Mouse (Mus musculus) mature B cell (primary cell): ENCODE measurements around the gene Tmem169.

Source experiments
- in situ Hi-C: fragments of 300-500 bp; cut with MboI; formaldehyde crosslinking; loops from 2 replicates; pipeline ENCODE4 v1.14.3; 2019

Gene Tmem169

GRCm38 (mm10) chr1:72284539-72284938 lies 370 bp downstream of the Tmem169 start:
- in situ Hi-C loops = no loop called here

- in situ Hi-C loops = no loop called here
Measured at GRCm38 (mm10) chr1:72286904-72287303, 2.7 kb downstream of the Tmem169 start.

GRCm38 (mm10) chr1:72287893-72288292 lies 3.7 kb downstream of the Tmem169 start:
- in situ Hi-C loops = no loop called here

DNA sequence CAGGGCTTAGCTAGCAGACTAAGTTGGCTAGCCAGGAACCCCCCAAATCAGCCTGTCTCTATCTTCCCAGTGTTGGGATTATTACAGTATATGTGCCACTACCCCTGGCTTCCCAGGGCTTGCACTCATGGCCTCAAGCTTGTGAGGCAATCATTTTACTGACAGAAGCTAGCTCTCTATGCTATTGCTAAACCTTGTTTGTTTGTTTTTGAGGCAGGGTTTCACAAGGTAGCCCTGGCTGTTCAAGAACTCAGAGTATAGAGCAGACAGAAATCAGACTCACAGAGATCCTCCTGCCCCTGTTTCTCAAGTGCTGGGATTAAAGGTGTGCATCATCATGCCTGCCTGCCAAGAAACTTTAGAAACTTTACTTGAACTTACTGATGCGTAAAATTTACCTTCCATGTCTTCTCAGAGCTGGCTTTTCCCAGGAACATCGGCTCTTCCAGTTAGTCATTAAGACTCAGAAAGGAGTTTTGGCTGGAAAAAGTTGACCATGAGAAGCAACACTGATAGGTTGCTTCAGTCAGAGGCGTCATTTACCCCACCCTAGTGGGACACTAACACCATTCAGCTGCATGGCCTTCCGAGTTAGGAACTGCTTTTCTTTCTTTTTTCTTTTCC lies 4.5 kb downstream of the Tmem169 start:
- in situ Hi-C loops = no loop called here

DNA sequence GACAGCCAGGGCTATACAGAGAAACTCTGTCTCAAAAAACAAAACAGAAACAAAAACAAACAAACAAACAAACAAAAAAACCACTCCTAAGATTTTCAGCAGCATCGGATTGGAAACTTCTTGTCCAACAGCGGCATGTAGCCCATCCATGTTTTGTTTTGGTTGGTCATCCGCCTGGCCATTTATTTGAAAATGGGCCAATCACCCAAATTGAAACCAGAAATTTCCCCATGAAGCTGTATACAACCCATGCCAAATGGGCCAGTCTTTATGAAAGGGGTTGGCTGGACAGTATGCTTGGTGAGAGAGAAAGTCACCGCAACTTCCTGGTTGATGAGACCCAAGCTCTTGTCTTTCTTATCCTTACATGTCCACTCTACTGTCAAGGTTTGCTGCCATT lies 6.7 kb downstream of the Tmem169 start:
- in situ Hi-C loops = no loop called here

- in situ Hi-C loops = no loop called here
Measured at GRCm38 (mm10) chr1:72291421-72291820, 7.3 kb downstream of the Tmem169 start.

GRCm38 (mm10) chr1:72291925-72292324 lies 7.8 kb downstream of the Tmem169 start:
- in situ Hi-C loops = no loop called here

- in situ Hi-C loops = no loop called here
Measured at GRCm38 (mm10) chr1:72293869-72294663, 9.9 kb downstream of the Tmem169 start.

GRCm38 (mm10) chr1:72295746-72296145 lies 11.6 kb downstream of the Tmem169 start:
- in situ Hi-C loops = no loop called here

GRCm38 (mm10) chr1:72301845-72302244 lies 17.7 kb downstream of the Tmem169 start:
- in situ Hi-C loops = no loop called here

DNA sequence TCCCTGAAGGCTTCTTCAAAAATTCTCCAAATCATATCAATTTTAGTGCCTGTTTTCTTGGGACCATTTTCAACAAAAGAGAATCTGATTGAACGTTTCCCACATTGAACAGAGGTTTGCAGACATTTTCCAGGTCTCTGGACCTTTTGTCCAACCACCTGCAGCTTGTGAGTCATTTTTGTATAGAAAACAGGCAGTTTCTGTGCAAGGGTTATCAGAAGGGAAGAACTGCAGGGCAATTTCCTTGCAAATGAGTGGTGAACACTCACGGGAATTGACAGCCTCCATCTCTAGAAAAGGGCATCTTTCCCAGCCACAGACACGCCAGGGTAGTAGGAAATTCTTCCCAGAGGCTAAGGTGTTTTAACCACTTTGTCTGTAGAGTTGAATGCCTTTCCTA lies 22.1 kb downstream of the Tmem169 start:
- in situ Hi-C loops = no loop called here

DNA sequence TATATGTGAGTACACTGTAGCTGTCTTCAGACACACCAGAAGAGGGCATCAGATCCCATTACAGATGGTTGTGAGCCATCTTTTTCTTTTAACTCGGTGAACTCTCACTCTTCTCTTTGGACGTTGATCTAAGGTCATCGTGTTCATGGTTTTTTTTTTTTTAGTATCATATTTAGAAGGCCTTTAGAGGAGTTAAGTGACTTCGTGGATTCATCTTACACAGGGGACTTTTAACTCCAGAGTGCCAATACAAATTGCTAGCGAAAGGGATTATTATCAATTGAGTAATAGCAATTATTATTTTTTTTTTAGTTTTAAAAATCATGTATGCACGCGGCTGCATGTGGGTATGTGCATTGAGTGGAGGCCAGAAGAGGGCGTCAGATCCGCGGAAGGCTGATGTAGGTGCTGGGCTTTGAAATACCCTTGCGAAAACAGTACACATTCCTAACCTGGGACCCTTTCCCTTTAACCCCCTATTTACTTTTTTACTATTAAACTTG lies 22.6 kb downstream of the Tmem169 start:
- in situ Hi-C loops = no loop called here

GRCm38 (mm10) chr1:72307317-72307798 lies 23.2 kb downstream of the Tmem169 start, which contains the start of gene Xrcc5:
Xrcc5 (plus strand) TSS chr1:72307421.
- in situ Hi-C loops = no loop called here

DNA sequence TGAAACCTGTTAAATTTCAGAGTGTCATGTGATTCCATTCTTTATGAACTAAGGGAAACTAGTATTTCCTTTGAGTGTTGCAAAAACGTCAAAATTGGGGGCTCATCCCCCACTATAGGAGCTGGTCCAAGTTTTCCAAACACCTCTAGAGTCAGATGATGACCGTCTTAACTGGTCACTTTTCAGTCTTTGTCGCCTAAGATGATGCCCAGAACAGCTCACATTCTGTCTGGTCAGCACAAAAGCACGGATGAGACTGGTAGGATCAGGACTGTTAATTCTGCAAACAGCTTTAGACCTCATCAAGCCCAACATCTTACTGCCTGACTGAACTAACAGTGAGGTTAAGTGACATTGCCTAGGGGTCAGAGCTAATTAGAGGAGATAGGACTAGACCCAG lies 24.8 kb downstream of the Tmem169 start:
- in situ Hi-C loops = no loop called here

DNA sequence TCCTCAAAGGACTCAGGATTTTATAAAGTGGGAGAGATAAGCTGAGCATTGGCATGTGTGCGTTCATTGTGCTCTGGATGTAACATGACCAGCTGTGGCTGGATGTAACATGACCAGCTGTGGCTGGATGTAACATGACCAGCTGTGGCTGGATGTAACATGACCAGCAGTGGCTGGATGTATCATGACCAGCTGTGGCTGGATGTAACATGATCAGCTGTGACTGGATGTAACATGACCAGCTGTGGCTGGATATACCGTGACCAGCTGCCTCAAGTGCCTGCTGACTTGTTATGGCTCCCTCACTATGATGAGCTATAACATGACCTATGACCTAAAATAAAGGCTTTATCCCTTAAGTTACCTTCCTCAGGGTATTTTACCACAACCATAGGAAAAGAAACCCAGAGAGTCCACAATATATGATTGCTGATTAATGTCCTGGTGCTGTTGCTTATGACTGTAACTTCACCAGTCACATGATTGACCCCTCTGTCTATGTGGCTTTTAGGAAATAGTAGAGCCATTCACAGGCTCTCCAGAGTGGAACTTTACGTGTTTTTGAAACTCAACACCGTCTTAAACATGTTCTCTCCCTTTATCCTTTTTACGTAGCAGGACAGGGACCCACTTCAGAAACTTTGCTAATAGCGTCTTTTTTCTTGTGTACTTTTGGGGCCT lies 25.7 kb downstream of the Tmem169 start:
- in situ Hi-C loops = no loop called here

DNA sequence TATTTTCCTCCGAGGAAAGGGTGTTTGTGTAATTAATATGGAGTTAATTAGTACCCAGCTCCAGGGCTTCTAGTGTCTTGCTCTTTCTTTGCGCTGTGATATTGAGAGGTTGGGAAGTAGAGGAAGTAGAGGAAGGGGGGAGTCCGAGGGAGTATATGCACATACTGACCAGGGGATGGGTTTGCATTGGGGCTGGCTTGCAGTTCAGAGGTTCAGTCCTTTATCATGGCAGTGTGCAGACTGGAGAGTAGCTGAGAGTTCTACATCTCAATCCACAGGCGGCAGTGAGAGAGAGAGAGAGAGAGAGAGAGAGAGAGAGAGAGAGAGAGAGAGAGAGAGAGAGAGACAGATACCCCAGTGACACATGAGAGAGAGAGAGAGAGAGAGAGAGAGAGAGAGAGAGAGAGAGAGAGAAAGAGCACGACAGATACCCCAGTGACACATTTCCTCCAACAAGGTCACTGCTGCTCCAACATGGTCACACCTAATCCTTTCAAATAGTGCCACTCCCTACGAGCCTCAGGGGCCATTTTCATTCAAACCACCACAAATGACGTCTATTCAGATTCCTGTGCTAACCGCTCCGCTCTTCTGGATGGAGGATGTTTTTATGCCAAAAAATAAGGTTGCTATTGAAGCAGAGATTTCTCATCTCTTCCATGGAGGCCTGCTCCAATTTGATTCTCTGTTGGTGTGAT lies 28.7 kb downstream of the Tmem169 start:
- in situ Hi-C loops = no loop called here

- in situ Hi-C loops = no loop called here
Measured at GRCm38 (mm10) chr1:72313399-72314039, 29.4 kb downstream of the Tmem169 start.

DNA sequence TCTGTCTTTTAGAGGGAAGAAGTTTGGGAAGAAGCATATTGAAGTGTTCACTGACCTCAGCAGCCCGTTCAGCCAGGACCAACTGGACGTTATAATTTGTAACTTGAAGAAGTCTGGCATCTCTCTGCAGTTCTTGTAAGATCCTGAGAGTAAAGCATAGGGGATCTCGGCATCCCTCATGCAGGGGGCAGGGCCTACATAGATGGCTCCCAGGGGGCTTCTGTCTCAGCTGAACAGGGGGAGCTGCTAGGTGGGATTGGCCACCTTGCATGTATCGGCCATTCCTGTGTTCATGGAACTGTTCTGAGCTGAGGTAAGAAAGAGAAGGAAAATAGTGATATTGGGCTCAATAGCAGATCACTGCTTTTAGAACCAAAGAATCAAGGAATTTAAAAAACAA lies 31.3 kb downstream of the Tmem169 start:
- in situ Hi-C loops = no loop called here

- in situ Hi-C loops = no loop called here
Measured at GRCm38 (mm10) chr1:72316409-72316808, 32.2 kb downstream of the Tmem169 start.

- in situ Hi-C loops = no loop called here
Measured at GRCm38 (mm10) chr1:72316901-72317300, 32.7 kb downstream of the Tmem169 start.

GRCm38 (mm10) chr1:72320759-72321158 lies 36.6 kb downstream of the Tmem169 start:
- in situ Hi-C loops = no loop called here
